Mouse (Mus musculus): ENCODE measurements around the gene Cnksr3. TPM values are rescaled to one million over a fixed set of nuclear protein-coding genes. Genes with fewer than 3 reads are reported as not detected.

Cnksr3 gene
- polyA plus RNA-seq, 1 experiment from 2014 or later: 13.6 TPM

DNA sequence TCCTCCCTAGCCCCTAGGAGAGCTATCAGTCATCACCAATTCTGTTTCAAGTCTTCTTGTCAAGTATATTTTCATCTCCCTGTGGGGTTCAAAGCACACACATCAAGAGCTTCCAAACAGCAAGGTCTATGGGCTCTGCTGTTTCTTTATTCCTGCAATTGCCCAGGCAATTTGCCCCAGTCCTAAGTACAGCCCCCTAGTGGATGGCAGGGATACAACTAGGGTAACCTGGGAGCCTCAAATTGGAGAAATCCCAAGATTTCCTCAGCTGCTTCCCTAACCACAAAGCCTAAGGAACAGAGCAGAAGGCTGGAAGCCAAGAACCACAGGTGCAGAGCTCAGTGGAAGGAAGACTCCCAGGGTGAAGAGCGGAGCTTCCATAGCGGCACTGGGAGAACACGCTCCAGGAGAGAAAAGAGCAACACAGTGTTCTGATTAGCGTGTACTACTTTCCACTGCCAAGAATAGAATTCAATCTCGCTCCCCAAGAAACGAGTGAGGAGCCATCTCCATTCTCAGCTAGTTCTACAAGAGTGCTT, 100.5 kb downstream of the Cnksr3 start:
- no peak for ATAC-seq
- H3K27me3 ChIP-seq (replicated peaks): no peaks in the 10 kb centered on the region
- no peak overlapping the region for H3K27ac ChIP-seq
- H3K4me1 ChIP-seq (replicated peaks): no peaks in the 10 kb centered on the region
- no peaks in the 10 kb centered on the region for H3K36me3 ChIP-seq
- H3K4me3 ChIP-seq (replicated peaks): no peak overlapping the region
- no peaks in the 10 kb centered on the region for H3K9me3 ChIP-seq
- no peak overlapping the region for H3K9ac ChIP-seq
- 89% methylated on average over 6 of the region's 6 CpGs for WGBS
- H3K4me2 ChIP-seq (replicated peaks): no peak overlapping the region

DNA sequence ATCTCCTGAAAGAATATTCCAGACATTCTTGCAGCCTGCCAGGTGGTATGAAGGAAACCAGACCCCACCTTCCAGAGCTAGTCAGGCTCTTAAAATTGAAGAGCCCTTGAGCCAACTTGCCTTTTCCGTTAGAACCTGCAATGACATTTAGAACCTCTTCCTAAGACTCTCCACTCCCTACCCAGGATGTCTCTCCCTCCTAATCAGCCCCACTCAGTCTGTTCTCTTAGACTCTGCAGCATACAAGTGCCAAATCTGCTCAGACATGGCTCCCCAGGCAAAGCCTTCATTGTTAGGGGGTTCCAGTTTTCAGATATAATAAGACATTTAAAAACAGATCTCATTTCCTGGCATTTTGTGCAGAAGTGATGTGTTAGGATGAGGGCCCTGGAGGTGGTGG, 108.2 kb downstream of the Cnksr3 start:
- Histone ChIP-seq H3K4me1 (replicated peaks) (no peaks in the 10 kb centered on the region), H3K4me2 (replicated peaks) (no peak overlapping the region), H3K9me3 (no peaks in the 10 kb centered on the region), H3K27me3 (replicated peaks) (no peaks in the 10 kb centered on the region), H3K36me3 (no peaks in the 10 kb centered on the region), H3K9ac (no peak overlapping the region), H3K4me3 (replicated peaks) (no peak overlapping the region), H3K27ac (no peak overlapping the region)
- ATAC-seq: no peak
- WGBS: 41% methylated on average over 1 of the region's 1 CpGs

- ATAC-seq: no peak
- H3K9me3 ChIP-seq: no peaks in the 10 kb centered on the region
- H3K4me1 ChIP-seq (replicated peaks): no peaks in the 10 kb centered on the region
- H3K36me3 ChIP-seq: no peaks in the 10 kb centered on the region
- no peak overlapping the region for H3K9ac ChIP-seq
- H3K27me3 ChIP-seq (replicated peaks): no peaks in the 10 kb centered on the region
- WGBS: 78% methylated on average over 1 of the region's 1 CpGs
- no peak overlapping the region for H3K27ac ChIP-seq
- H3K4me2 ChIP-seq (replicated peaks): no peak overlapping the region
- H3K4me3 ChIP-seq (replicated peaks): no peak overlapping the region
Observed at GRCm38 (mm10) chr10:7077971-7078370, 134.1 kb downstream of the Cnksr3 start.

DNA sequence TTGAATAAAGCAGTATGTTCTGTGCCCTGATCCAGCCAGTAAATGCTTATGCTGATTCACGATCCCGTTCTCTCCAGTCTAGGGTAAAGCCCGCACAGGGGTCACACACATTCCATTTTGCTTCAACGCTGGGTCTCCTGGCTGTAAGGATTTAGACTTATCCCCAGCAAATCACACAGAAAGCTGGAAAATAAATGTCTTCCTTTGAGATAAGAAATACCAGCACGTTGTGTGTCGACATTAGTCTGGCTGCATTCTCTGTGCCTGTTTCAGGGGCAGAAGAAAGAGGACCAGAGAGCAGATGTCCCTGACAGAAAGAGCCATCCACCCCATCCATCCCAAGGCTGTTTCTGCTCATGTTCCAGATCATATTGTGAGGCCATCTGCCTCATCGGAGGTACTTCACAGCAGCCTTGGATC, 134.6 kb downstream of the Cnksr3 start:
- H3K4me3 ChIP-seq (replicated peaks): no peak overlapping the region
- ATAC-seq: no peak
- no peak overlapping the region for H3K9ac ChIP-seq
- 43% methylated on average over 7 of the region's 7 CpGs for WGBS
- H3K27ac ChIP-seq: 0 out of 2 replicates have a peak overlapping the region, but pooled peaks have one; percentile 11
- no peaks in the 10 kb centered on the region for H3K36me3 ChIP-seq
- no peaks in the 10 kb centered on the region for H3K4me1 ChIP-seq (replicated peaks)
- no peaks in the 10 kb centered on the region for H3K27me3 ChIP-seq (replicated peaks)
- no peak overlapping the region for H3K4me2 ChIP-seq (replicated peaks)
- no peaks in the 10 kb centered on the region for H3K9me3 ChIP-seq

DNA sequence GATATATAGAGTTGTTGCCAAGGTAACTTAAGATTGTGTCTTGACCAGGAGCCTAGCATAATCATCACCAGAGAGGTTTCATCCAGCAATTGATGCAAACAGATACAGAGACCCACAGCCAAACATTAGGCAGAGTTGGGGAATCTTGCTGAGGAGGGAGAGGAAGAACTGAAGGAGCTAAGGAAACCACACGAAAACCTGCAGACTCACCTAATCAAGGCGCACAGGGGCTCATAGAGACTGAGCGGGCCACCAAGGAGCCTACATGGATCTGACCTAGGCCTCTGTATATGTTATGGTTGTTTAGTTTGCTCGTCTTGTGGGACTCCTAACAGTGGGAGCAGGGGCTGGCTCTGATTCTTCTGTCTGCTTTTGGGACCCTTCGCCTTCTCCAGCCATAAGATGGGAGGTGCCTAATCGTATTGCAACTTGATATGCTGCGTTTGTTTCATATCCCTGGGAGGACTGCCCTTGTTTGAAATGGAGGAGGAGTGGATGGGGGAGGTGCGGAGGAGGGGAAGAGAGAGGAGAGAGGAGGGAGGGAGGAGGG, 135.3 kb downstream of the Cnksr3 start:
- H3K9ac ChIP-seq: no peak overlapping the region
- no peaks in the 10 kb centered on the region for H3K4me1 ChIP-seq (replicated peaks)
- no peaks in the 10 kb centered on the region for H3K36me3 ChIP-seq
- H3K4me3 ChIP-seq (replicated peaks): no peak overlapping the region
- peak overlapping the region; percentile 30 for H3K4me2 ChIP-seq (replicated peaks)
- 35% methylated on average over 7 of the region's 8 CpGs for WGBS
- peak overlapping the region; percentile 64 for H3K27ac ChIP-seq
- no peaks in the 10 kb centered on the region for H3K27me3 ChIP-seq (replicated peaks)
- no peaks in the 10 kb centered on the region for H3K9me3 ChIP-seq
- ATAC-seq: peak; percentile 56

GRCm38 (mm10) chr10:7076201-7076600, 135.8 kb downstream of the Cnksr3 start:
- no peaks in the 10 kb centered on the region for H3K4me1 ChIP-seq (replicated peaks)
- H3K36me3 ChIP-seq: no peaks in the 10 kb centered on the region
- H3K4me2 ChIP-seq (replicated peaks): peak overlapping the region; percentile 30; the same call in 1 of the 2 replicates
- no peaks in the 10 kb centered on the region for H3K9me3 ChIP-seq
- no peak overlapping the region for H3K9ac ChIP-seq
- no peak overlapping the region for H3K4me3 ChIP-seq (replicated peaks)
- WGBS: 11% methylated on average over 8 of the region's 8 CpGs
- ATAC-seq: peak; percentile 83
- 0 out of 2 replicates have a peak overlapping the region, but pooled peaks have one; percentile 64 for H3K27ac ChIP-seq
- no peaks in the 10 kb centered on the region for H3K27me3 ChIP-seq (replicated peaks)

DNA sequence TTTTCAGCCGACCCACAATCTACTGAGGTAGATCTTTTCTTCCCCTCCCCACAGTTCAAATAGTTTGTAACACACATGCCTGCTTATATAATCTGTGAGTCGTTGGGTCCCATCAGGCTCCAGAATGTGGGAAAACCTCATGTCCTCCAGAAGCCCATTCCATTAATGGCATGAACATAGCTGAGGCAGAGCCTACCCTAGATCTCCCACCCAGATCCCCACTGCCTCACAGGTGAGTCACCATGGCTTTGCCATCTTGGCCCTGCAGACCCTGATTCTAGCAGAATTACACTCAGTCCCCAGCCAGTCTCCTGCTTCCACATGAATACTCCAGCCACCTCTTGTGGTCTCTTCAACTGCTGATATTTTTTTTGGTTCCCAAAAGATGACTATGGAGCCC, 136.4 kb downstream of the Cnksr3 start:
- Histone ChIP-seq H3K9ac (no peak overlapping the region), H3K4me1 (replicated peaks) (no peaks in the 10 kb centered on the region), H3K36me3 (no peaks in the 10 kb centered on the region), H3K27me3 (replicated peaks) (no peaks in the 10 kb centered on the region), H3K27ac (no peak overlapping the region), H3K4me2 (replicated peaks) (no peak overlapping the region), H3K4me3 (replicated peaks) (no peak overlapping the region), H3K9me3 (no peaks in the 10 kb centered on the region)
- 84% methylated on average over 2 of the region's 2 CpGs for WGBS
- ATAC-seq: 0 out of 2 replicates have a peak, but pooled peaks have one; percentile 8

DNA sequence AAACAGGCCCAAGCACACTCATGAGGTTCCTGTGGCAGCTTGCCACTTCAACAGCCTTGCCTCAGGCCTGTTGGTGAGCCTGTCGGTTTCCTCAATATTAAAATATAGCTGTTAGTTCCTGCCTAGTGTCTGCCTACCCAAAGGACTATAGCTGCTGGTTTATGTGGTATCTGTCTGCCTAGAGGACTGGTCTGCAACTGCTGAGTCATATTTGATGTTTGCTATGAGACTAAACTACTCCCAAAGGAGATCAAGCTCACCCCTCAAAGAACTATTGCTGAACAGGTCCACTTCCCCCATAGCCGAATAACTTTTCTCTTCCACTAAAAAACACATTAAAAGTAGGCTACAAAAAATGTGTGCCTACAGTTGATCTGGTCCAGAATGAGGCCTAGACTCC, 137.8 kb downstream of the Cnksr3 start:
- no peaks in the 10 kb centered on the region for H3K27me3 ChIP-seq (replicated peaks)
- WGBS: 84% methylated on average over 2 of the region's 2 CpGs
- H3K4me2 ChIP-seq (replicated peaks): no peak overlapping the region
- H3K4me3 ChIP-seq (replicated peaks): no peak overlapping the region
- H3K4me1 ChIP-seq (replicated peaks): no peaks in the 10 kb centered on the region
- H3K36me3 ChIP-seq: no peaks in the 10 kb centered on the region
- no peak for ATAC-seq
- no peaks in the 10 kb centered on the region for H3K9me3 ChIP-seq
- no peak overlapping the region for H3K27ac ChIP-seq
- H3K9ac ChIP-seq: no peak overlapping the region

DNA sequence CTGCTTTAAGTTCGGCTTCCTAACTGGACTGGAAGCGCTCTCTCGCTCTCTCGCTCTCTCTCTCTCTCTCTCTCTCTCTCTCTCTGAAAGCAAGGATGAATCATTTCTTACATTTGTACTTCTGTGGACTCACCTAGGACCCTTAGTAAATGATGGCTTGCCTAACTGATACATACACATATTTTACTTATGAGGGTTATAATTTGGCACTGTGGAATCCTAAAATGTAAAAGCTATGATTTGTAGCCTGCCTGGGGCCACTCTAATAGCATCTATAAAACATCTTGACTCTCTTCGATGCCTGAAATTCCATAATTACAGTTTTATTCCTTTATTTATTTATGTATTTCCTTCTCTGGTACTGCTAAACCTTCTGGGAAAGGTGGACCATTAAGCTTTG, 141.1 kb downstream of the Cnksr3 start:
- Histone ChIP-seq H3K36me3 (no peaks in the 10 kb centered on the region), H3K4me3 (replicated peaks) (no peak overlapping the region), H3K27me3 (replicated peaks) (no peaks in the 10 kb centered on the region), H3K9ac (no peak overlapping the region), H3K4me1 (replicated peaks) (no peaks in the 10 kb centered on the region), H3K4me2 (replicated peaks) (no peak overlapping the region), H3K9me3 (no peaks in the 10 kb centered on the region), H3K27ac (no peak overlapping the region)
- ATAC-seq: no peak
- WGBS: 55% methylated on average over 5 of the region's 5 CpGs

GRCm38 (mm10) chr10:7070100-7070835, 141.8 kb downstream of the Cnksr3 start:
- Histone ChIP-seq H3K4me3 (replicated peaks) (no peak overlapping the region), H3K27ac (no peak overlapping the region), H3K36me3 (no peaks in the 10 kb centered on the region), H3K27me3 (replicated peaks) (no peaks in the 10 kb centered on the region), H3K9ac (no peak overlapping the region), H3K4me2 (replicated peaks) (no peak overlapping the region), H3K4me1 (replicated peaks) (no peaks in the 10 kb centered on the region), H3K9me3 (no peaks in the 10 kb centered on the region)
- WGBS: 54% methylated on average over 8 of the region's 8 CpGs
- no peak for ATAC-seq

- Histone ChIP-seq H3K36me3 (no peaks in the 10 kb centered on the region), H3K9ac (no peak overlapping the region), H3K4me2 (replicated peaks) (no peak overlapping the region), H3K4me1 (replicated peaks) (no peaks in the 10 kb centered on the region), H3K27ac (no peak overlapping the region), H3K27me3 (replicated peaks) (no peaks in the 10 kb centered on the region), H3K9me3 (no peaks in the 10 kb centered on the region), H3K4me3 (replicated peaks) (no peak overlapping the region)
- 93% methylated on average over 2 of the region's 2 CpGs for WGBS
- no peak for ATAC-seq
Observed at GRCm38 (mm10) chr10:7069090-7069489, 142.9 kb downstream of the Cnksr3 start.
